Mouse (Mus musculus): ENCODE measurements at regions not wholly inside any gene's neighbourhood (a gene's known extent, or its start where the extent isn't known, plus 50 kb on each side); places are given as distances from the start of the nearest gene placed in this dataset.

GRCm38 (mm10) chr3:41363947-41364346 lies 191.6 kb upstream of the Jade1 start:
- no peak for DNase-seq (ENCODE audit: low spot score)

GRCm38 (mm10) chr3:41360231-41360630 lies 195.3 kb upstream of the Jade1 start:
- peak; percentile 28 for DNase-seq (ENCODE audit: low spot score)

GRCm38 (mm10) chr3:41359458-41359857 lies 196.1 kb upstream of the Jade1 start:
- no peak for DNase-seq (ENCODE audit: low spot score)

GRCm38 (mm10) chr3:41353021-41353420 lies 202.5 kb upstream of the Jade1 start:
- no peak for DNase-seq (ENCODE audit: low spot score)

GRCm38 (mm10) chr3:41351786-41352185 lies 203.7 kb upstream of the Jade1 start:
- DNase-seq (ENCODE audit: low spot score), result no peak

GRCm38 (mm10) chr3:41351091-41351685 lies 204.3 kb upstream of the Jade1 start:
- no peak for DNase-seq (ENCODE audit: low spot score)

GRCm38 (mm10) chr3:41350331-41350730 lies 205.2 kb upstream of the Jade1 start:
- DNase-seq (ENCODE audit: low spot score), result no peak

GRCm38 (mm10) chr3:41348795-41349194 lies 206.7 kb upstream of the Jade1 start:
- peak; percentile 30 for DNase-seq (ENCODE audit: low spot score)

- DNase-seq (ENCODE audit: low spot score), result no peak
Measured at GRCm38 (mm10) chr3:41346863-41347262, 208.7 kb upstream of the Jade1 start.

- DNase-seq (ENCODE audit: low spot score), result no peak
Measured at GRCm38 (mm10) chr3:41343431-41343830, 212.1 kb upstream of the Jade1 start.

GRCm38 (mm10) chr3:41332481-41332880 lies 223.1 kb upstream of the Jade1 start:
- no peak for DNase-seq (ENCODE audit: low spot score)

- DNase-seq (ENCODE audit: low spot score), result no peak
Measured at GRCm38 (mm10) chr3:41330356-41330755, 225.2 kb upstream of the Jade1 start.

- DNase-seq (ENCODE audit: low spot score), result no peak
Measured at GRCm38 (mm10) chr3:41328828-41329227, 226.7 kb upstream of the Jade1 start.

GRCm38 (mm10) chr3:41326211-41327104 lies 229.1 kb upstream of the Jade1 start:
- no peak for DNase-seq (ENCODE audit: low spot score)

GRCm38 (mm10) chr3:41321808-41322207 lies 233.7 kb upstream of the Jade1 start:
- DNase-seq (ENCODE audit: low spot score), result no peak

GRCm38 (mm10) chr3:41319214-41319856 lies 236.2 kb upstream of the Jade1 start:
- DNase-seq (ENCODE audit: low spot score), result no peak

- no peak for DNase-seq (ENCODE audit: low spot score)
Measured at GRCm38 (mm10) chr3:41318232-41319131, 235.6 kb upstream of the Pgrmc2 start.

- no peak for DNase-seq (ENCODE audit: low spot score)
Measured at GRCm38 (mm10) chr3:41317170-41317569, 234.3 kb upstream of the Pgrmc2 start.

- no peak for DNase-seq (ENCODE audit: low spot score)
Measured at GRCm38 (mm10) chr3:41312492-41312891, 229.6 kb upstream of the Pgrmc2 start.

- DNase-seq (ENCODE audit: low spot score), result no peak
Measured at GRCm38 (mm10) chr3:41307400-41308028, 224.7 kb upstream of the Pgrmc2 start.

- no peak for DNase-seq (ENCODE audit: low spot score)
Measured at GRCm38 (mm10) chr3:41302805-41303204, 220.0 kb upstream of the Pgrmc2 start.

Measured in ovary, postnatal 36 days (tissue).